24 mouse cellular contexts compared by ENCODE assay signal in genomic region chr5:127346364-127346763, GRCm38 (mm10).
DNase-seq lines count a peak whose midpoint lies in the region; ATAC-seq and TF ChIP-seq lines count a peak whose summit lies in the region.
"Had no signal": no experiment of that assay in that cellular context is flagged by ENCODE, and none has a peak within 500 bp of the region (broad histone marks: within the 10 kb centered on the region; RNA-seq: fewer than 3 reads in every experiment).

No protein-coding gene starts in this region.

- no peaks in the 10 kb centered on the region for H3K9me3 ChIP-seq in heart, postnatal 0 days (replicated peaks; ENCODE audit: control insufficient read depth, low read length)
- H3K9me3 ChIP-seq in megakaryocyte, embryonic 14.5 days, result peaks cover 77% of the 10 kb centered on the region
- H3K9me3 ChIP-seq in neural tube, embryonic 14.5 days (ENCODE audit: control insufficient read depth, low read length), result no peaks in the 10 kb centered on the region
- H3K9me3 ChIP-seq in neural tube, embryonic 15.5 days (replicated peaks), result no peaks in the 10 kb centered on the region
- no peaks in the 10 kb centered on the region for H3K9me3 ChIP-seq in intestine, embryonic 16.5 days (ENCODE audit: control insufficient read depth, low read length)
- H3K9me3 ChIP-seq: embryonic facial prominence, embryonic 15.5 days; heart, embryonic 13.5 days had no signal

- H3K27ac ChIP-seq in heart, postnatal 0 days (ENCODE audit: low read depth), result no peak overlapping the region
- no peak overlapping the region for H3K27ac ChIP-seq in neural tube, embryonic 14.5 days (ENCODE audit: low read depth, low read length)
- H3K27ac ChIP-seq in neural tube, embryonic 15.5 days (replicated peaks), result no peak overlapping the region
- no peak overlapping the region for H3K27ac ChIP-seq in intestine, embryonic 16.5 days (ENCODE audit: low read length)
- H3K27ac ChIP-seq: embryonic facial prominence, embryonic 15.5 days; heart, embryonic 13.5 days; liver, embryonic 13.5 days; stomach, postnatal 0 days had no signal

- H3K4me2 ChIP-seq in heart, postnatal 0 days (ENCODE audit: low read depth, low read length), result no peak overlapping the region
- no peak overlapping the region for H3K4me2 ChIP-seq in neural tube, embryonic 14.5 days (ENCODE audit: low read depth, low read length)
- H3K4me2 ChIP-seq in neural tube, embryonic 15.5 days, result no peak overlapping the region
- no peak overlapping the region for H3K4me2 ChIP-seq in intestine, embryonic 16.5 days (ENCODE audit: low read depth, low read length)
- H3K4me2 ChIP-seq: heart, embryonic 13.5 days; liver, embryonic 13.5 days; lung, embryonic 14.5 days had no signal

- no peaks in the 10 kb centered on the region for H3K27me3 ChIP-seq in heart, postnatal 0 days (ENCODE audit: control insufficient read depth, insufficient read depth, low read length)
- H3K27me3 ChIP-seq in megakaryocyte, embryonic 14.5 days (replicated peaks), result no peaks in the 10 kb centered on the region
- H3K27me3 ChIP-seq in neural tube, embryonic 14.5 days (ENCODE audit: control insufficient read depth, insufficient read depth, low read length), result no peaks in the 10 kb centered on the region
- H3K27me3 ChIP-seq in neural tube, embryonic 15.5 days (replicated peaks), result no peaks in the 10 kb centered on the region
- H3K27me3 ChIP-seq in intestine, embryonic 16.5 days (replicated peaks; ENCODE audit: control insufficient read depth, insufficient read depth, low read length), result no peaks in the 10 kb centered on the region
- H3K27me3 ChIP-seq: embryonic facial prominence, embryonic 15.5 days; heart, embryonic 13.5 days; liver, embryonic 13.5 days had no signal

- no peak overlapping the region for H3K9ac ChIP-seq in heart, postnatal 0 days (replicated peaks; ENCODE audit: low read depth, low read length)
- no peak overlapping the region for H3K9ac ChIP-seq in neural tube, embryonic 14.5 days (replicated peaks; ENCODE audit: low read depth, low read length)
- no peak overlapping the region for H3K9ac ChIP-seq in neural tube, embryonic 15.5 days (replicated peaks)
- H3K9ac ChIP-seq in intestine, embryonic 16.5 days (ENCODE audit: low read depth, low read length), result no peak overlapping the region
- H3K9ac ChIP-seq: embryonic facial prominence, embryonic 15.5 days; heart, embryonic 13.5 days; liver, embryonic 13.5 days; lung, embryonic 14.5 days had no signal

- intact Hi-C loops in heart, postnatal 25 days (cut with DNase I), result no loop called here

- no peak for TF ChIP-seq CTCF in heart, postnatal 0 days (IDR thresholded peaks at IDR 0.05; ENCODE audit: low read depth)

- WGBS in heart, postnatal 0 days, result 91% methylated on average over 2 of the region's 2 CpGs
- 78% methylated on average over 2 of the region's 2 CpGs for WGBS in neural tube, embryonic 14.5 days
- 71% methylated on average over 2 of the region's 2 CpGs for WGBS in neural tube, embryonic 15.5 days
- WGBS in intestine, embryonic 16.5 days, result 76% methylated on average over 2 of the region's 2 CpGs

- no peaks in the 10 kb centered on the region for H3K4me1 ChIP-seq in heart, postnatal 0 days (ENCODE audit: control insufficient read depth, insufficient read depth)
- H3K4me1 ChIP-seq in megakaryocyte, embryonic 14.5 days, result no peaks in the 10 kb centered on the region
- peaks cover 9% of the 10 kb centered on the region; the same call in 1 of the 2 replicates for H3K4me1 ChIP-seq in neural tube, embryonic 14.5 days (ENCODE audit: control insufficient read depth, insufficient read depth, low read length)
- peaks cover 19% of the 10 kb centered on the region for H3K4me1 ChIP-seq in neural tube, embryonic 15.5 days
- H3K4me1 ChIP-seq in intestine, embryonic 16.5 days (ENCODE audit: control insufficient read depth, insufficient read depth, low read length), result no peaks in the 10 kb centered on the region
- H3K4me1 ChIP-seq: liver, embryonic 13.5 days had no signal

- ATAC-seq in heart, postnatal 0 days (ENCODE audit: insufficient read depth, low read depth), result peak; percentile 24; the same call in 1 of the 2 replicates
- ATAC-seq in megakaryocyte, adult 5-6 weeks (ENCODE audit: poor library complexity, severe bottlenecking), result no peak
- 0 out of 2 replicates have a peak, but pooled peaks have one; percentile 41 for ATAC-seq in neural tube, embryonic 14.5 days (ENCODE audit: low read depth)
- no peak for ATAC-seq in neural tube, embryonic 15.5 days (ENCODE audit: low FRiP score)
- ATAC-seq in intestine, embryonic 16.5 days, result no peak

- no peak overlapping the region for H3K4me3 ChIP-seq in heart, postnatal 0 days (ENCODE audit: low read depth, low read length)
- peak overlapping the region; percentile 62 for H3K4me3 ChIP-seq in megakaryocyte, embryonic 14.5 days (replicated peaks)
- no peak overlapping the region for H3K4me3 ChIP-seq in neural tube, embryonic 14.5 days (ENCODE audit: low read depth, low read length)
- H3K4me3 ChIP-seq in neural tube, embryonic 15.5 days (replicated peaks), result no peak overlapping the region
- H3K4me3 ChIP-seq in intestine, embryonic 16.5 days (ENCODE audit: low read length), result no peak overlapping the region
- H3K4me3 ChIP-seq: embryonic facial prominence, embryonic 15.5 days; heart, embryonic 13.5 days; liver, embryonic 13.5 days had no signal

- DNase-seq in heart, postnatal 0 days (ENCODE audit: low spot score), result no peak
- DNase-seq in heart, postnatal 25 days (ENCODE audit: low spot score), result no peak
- DNase-seq: adrenal gland, adult 2 months; cerebellum, adult 11-12 months; cerebellum, postnatal 10 days; gastrocnemius, postnatal 14 days; heart, adult 11 months; heart, postnatal 36 days; kidney, adult 18-20 months; kidney, postnatal 4 days; liver, embryonic 13.5 days; lung, embryonic 14.5 days; lung, postnatal 36 days; right cerebral cortex, postnatal 14 days; thymus, adult 2 months; thymus, postnatal 4 days had no signal

- no peak for TF ChIP-seq EP300 in heart, postnatal 0 days (IDR thresholded peaks at IDR 0.05; ENCODE audit: low read depth)

- no peaks in the 10 kb centered on the region for H3K36me3 ChIP-seq in heart, postnatal 0 days (replicated peaks; ENCODE audit: control insufficient read depth, insufficient read depth, low read length)
- no peaks in the 10 kb centered on the region for H3K36me3 ChIP-seq in megakaryocyte, embryonic 14.5 days (replicated peaks; ENCODE audit: low read length)
- H3K36me3 ChIP-seq in neural tube, embryonic 14.5 days (ENCODE audit: control insufficient read depth, insufficient read depth, low read length), result no peaks in the 10 kb centered on the region
- H3K36me3 ChIP-seq in neural tube, embryonic 15.5 days, result no peaks in the 10 kb centered on the region
- no peaks in the 10 kb centered on the region for H3K36me3 ChIP-seq in intestine, embryonic 16.5 days (ENCODE audit: control insufficient read depth, insufficient read depth, low read length)
- H3K36me3 ChIP-seq: embryonic facial prominence, embryonic 15.5 days; heart, embryonic 13.5 days; liver, embryonic 13.5 days had no signal

Comparison
In these comparisons a context has a peak if more than half of its experiments do, and no peak if none do; other contexts are left out.
1. ATAC-seq: peak in heart, postnatal 0 days (single experiment) and neural tube, embryonic 14.5 days (single experiment); none in megakaryocyte, adult 5-6 weeks (single experiment), neural tube, embryonic 15.5 days (single experiment) and intestine, embryonic 16.5 days (single experiment).